Mouse (Mus musculus): Measurements from ENCODE around the gene Lrriq3.

GRCm38 (mm10) chr3:155057566-155057965 lies 35.7 kb upstream of the Lrriq3 start:
- no peak for TF ChIP-seq CTCF (IDR thresholded peaks at IDR 0.05; ENCODE audit: low read depth)
- no peak for TF ChIP-seq EP300 (optimal IDR thresholded peaks at IDR 0.05)
